Mouse (Mus musculus) hindbrain, embryonic 11.5 days (tissue): ENCODE results near the gene Zfp420. TPM values are rescaled to one million over a fixed set of nuclear protein-coding genes. Genes with fewer than 3 reads are reported as not detected.

Source experiments
- ATAC-seq: fragments of 200-750 bp; cut with Nextera tagmentation; 2 replicates; pipeline ENCODE4 v1.8.0; 2017; ENCODE audit warnings: mild to moderate bottlenecking, moderate TSS enrichment, moderate library complexity; ENCODE audit not compliant: low FRiP score
- DNase-seq: peaks from one replicate; pipeline ENCODE4 v3.0.0-alpha.2; 2015; ENCODE audit warnings: low spot score
- H3K27ac ChIP-seq: fragments of 300-500 bp; sonication (generic); 2 replicates; pipeline ENCODE4 v1.5.1; 2014; ENCODE audit warnings: mild to moderate bottlenecking, low read depth, low read length
- H3K27me3 ChIP-seq: fragments of 300-500 bp; sonication (generic); 2 replicates; pipeline ENCODE4 v1.6.1; 2014; ENCODE audit warnings: mild to moderate bottlenecking, low read length, moderate library complexity, mixed read lengths; ENCODE audit not compliant: control insufficient read depth, insufficient read depth
- H3K36me3 ChIP-seq: fragments of 300-500 bp; sonication (generic); 2 replicates; pipeline ENCODE4 v1.6.1; 2014; ENCODE audit warnings: mild to moderate bottlenecking, low read length, moderate library complexity, mixed read lengths; ENCODE audit not compliant: control insufficient read depth, insufficient read depth
- H3K4me1 ChIP-seq: fragments of 300-500 bp; sonication (generic); replicated peaks from 2 replicates; pipeline ENCODE4 v1.6.1; 2014; ENCODE audit warnings: low read length, mixed read lengths; ENCODE audit not compliant: control insufficient read depth, insufficient read depth
- H3K4me2 ChIP-seq: fragments of 300-500 bp; sonication (generic); replicated peaks from 2 replicates; pipeline ENCODE4 v1.6.1; 2014; ENCODE audit warnings: mild to moderate bottlenecking, low read depth, low read length
- H3K4me3 ChIP-seq: fragments of 300-500 bp; sonication (generic); 2 replicates; pipeline ENCODE4 v1.5.1; 2014; ENCODE audit warnings: low read depth, low read length
- H3K9ac ChIP-seq: fragments of 300-500 bp; sonication (generic); 2 replicates; pipeline ENCODE4 v1.6.1; 2014; ENCODE audit warnings: low read depth, low read length
- H3K9me3 ChIP-seq: fragments of 300-500 bp; sonication (generic); 2 replicates; pipeline ENCODE4 v1.6.1; 2016; ENCODE audit warnings: low read length; ENCODE audit not compliant: control insufficient read depth
- WGBS: fragments of 180-500 bp; shearing (Covaris S2); extraction: QIAGEN DNeasy Blood & Tissue Kit; methylation state at CpG from one replicate; pipeline ENCODE4 v1.1.7; 2014; 5-methylcytosine and 5-hydroxymethylcytosine counted together
- polyA plus RNA-seq: library from polyadenylated mRNA; unstranded; fragments of >200 nt; fragmentation: Nextera tagmentation; extraction: Ambion mirVana; gene quantifications from 2 replicates; pipeline ENCODE4 v1.2.1, GENCODE M21; 2014

Zfp420 gene
- polyA plus RNA-seq, 1 experiment from 2014 or later, result 11.7 TPM

- Histone ChIP-seq H3K27ac (peak within 1 kb of the TSS; percentile 98), H3K4me1 (peaks cover 4% of the 10 kb centered on the region; the same call in 1 of the 2 replicates), H3K9me3 (no peaks in the 10 kb centered on the region), H3K4me3 (peak within 1 kb of the TSS; percentile 55), H3K9ac (peak within 1 kb of the TSS; percentile 60), H3K4me2 (peak within 1 kb of the TSS; percentile 55), H3K36me3 (peaks cover 10% of the 10 kb centered on the region; the same call in 1 of the 2 replicates), H3K27me3 (no peaks in the 10 kb centered on the region)
- ATAC-seq (peak; percentile 85), DNase-seq (peak; percentile 95)
- under 1% methylated on average over 33 of the region's 33 CpGs for WGBS
Observed at GRCm38 (mm10) chr7:29908130-29908950, 48.6 kb downstream of the Zfp420 start, which contains the start of gene Zfp383. Zfp383 (plus strand) TSS chr7:29908223.

- peaks cover 19% of the 10 kb centered on the region for H3K36me3 ChIP-seq
- no peak overlapping the region for H3K27ac ChIP-seq
- no peaks in the 10 kb centered on the region for H3K9me3 ChIP-seq
- H3K27me3 ChIP-seq, result no peaks in the 10 kb centered on the region
- H3K9ac ChIP-seq, result no peak overlapping the region
- H3K4me2 ChIP-seq, result no peak overlapping the region
- WGBS, result 68% methylated on average over 2 of the region's 2 CpGs
- H3K4me1 ChIP-seq, result peaks cover 4% of the 10 kb centered on the region; the same call in 1 of the 2 replicates
- DNase-seq (no peak), ATAC-seq (no peak)
- H3K4me3 ChIP-seq, result no peak overlapping the region
Observed at GRCm38 (mm10) chr7:29910252-29910651, 50.5 kb downstream of the Zfp420 start.

GRCm38 (mm10) chr7:29912172-29912571 lies 52.4 kb downstream of the Zfp420 start:
- DNase-seq, result no peak
- no peak overlapping the region for H3K4me3 ChIP-seq
- H3K4me1 ChIP-seq, result peaks cover 4% of the 10 kb centered on the region; the same call in 1 of the 2 replicates
- WGBS, result 91% methylated on average over 13 of the region's 13 CpGs
- H3K27me3 ChIP-seq, result no peaks in the 10 kb centered on the region
- H3K36me3 ChIP-seq, result peaks cover 25% of the 10 kb centered on the region
- H3K4me2 ChIP-seq, result no peak overlapping the region
- H3K9me3 ChIP-seq, result no peaks in the 10 kb centered on the region
- H3K27ac ChIP-seq, result no peak overlapping the region
- no peak for ATAC-seq
- H3K9ac ChIP-seq, result no peak overlapping the region

- 55% methylated on average over 6 of the region's 6 CpGs for WGBS
- H3K27ac ChIP-seq, result no peak overlapping the region
- H3K9me3 ChIP-seq, result no peaks in the 10 kb centered on the region
- peaks cover 18% of the 10 kb centered on the region for H3K36me3 ChIP-seq
- no peak for DNase-seq
- no peak overlapping the region for H3K9ac ChIP-seq
- ATAC-seq, result no peak
- H3K4me3 ChIP-seq, result no peak overlapping the region
- no peaks in the 10 kb centered on the region for H3K27me3 ChIP-seq
- no peaks in the 10 kb centered on the region for H3K4me1 ChIP-seq
- H3K4me2 ChIP-seq, result no peak overlapping the region
Observed at GRCm38 (mm10) chr7:29917371-29918061, 57.7 kb downstream of the Zfp420 start.

- Histone ChIP-seq H3K4me1 (no peaks in the 10 kb centered on the region), H3K9me3 (no peaks in the 10 kb centered on the region), H3K27me3 (no peaks in the 10 kb centered on the region), H3K36me3 (peaks cover 18% of the 10 kb centered on the region), H3K9ac (no peak overlapping the region), H3K4me3 (no peak overlapping the region), H3K27ac (no peak overlapping the region), H3K4me2 (no peak overlapping the region)
- no peak for ATAC-seq
- WGBS, result 73% methylated on average over 4 of the region's 4 CpGs
- DNase-seq, result no peak
Observed at GRCm38 (mm10) chr7:29918062-29918453, 58.3 kb downstream of the Zfp420 start.

GRCm38 (mm10) chr7:29921439-29922093 lies 61.8 kb downstream of the Zfp420 start:
- no peak overlapping the region for H3K9ac ChIP-seq
- no peaks in the 10 kb centered on the region for H3K9me3 ChIP-seq
- H3K4me2 ChIP-seq, result no peak overlapping the region
- H3K27me3 ChIP-seq, result no peaks in the 10 kb centered on the region
- no peak overlapping the region for H3K4me3 ChIP-seq
- no peak overlapping the region for H3K27ac ChIP-seq
- no peaks in the 10 kb centered on the region for H3K36me3 ChIP-seq
- WGBS, result 87% methylated on average over 6 of the region's 6 CpGs
- no peaks in the 10 kb centered on the region for H3K4me1 ChIP-seq
- ATAC-seq (no peak), DNase-seq (no peak)

GRCm38 (mm10) chr7:29922780-29923179 lies 63.0 kb downstream of the Zfp420 start:
- Histone ChIP-seq H3K27me3 (no peaks in the 10 kb centered on the region), H3K4me1 (no peaks in the 10 kb centered on the region), H3K36me3 (no peaks in the 10 kb centered on the region), H3K4me2 (no peak overlapping the region), H3K9me3 (no peaks in the 10 kb centered on the region), H3K9ac (no peak overlapping the region), H3K4me3 (no peak overlapping the region), H3K27ac (no peak overlapping the region)
- ATAC-seq, result no peak
- no peak for DNase-seq
- 62% methylated on average over 2 of the region's 2 CpGs for WGBS
